Mouse (Mus musculus) heart, postnatal 0 days (tissue): ENCODE measurements around the gene Sema5a.

Source experiments
- CTCF ChIP-seq: IDR thresholded peaks from 2 replicates; pipeline ENCODE4 v1.5.1; 2016; ENCODE audit warnings: antibody characterized with exemption, control low read depth, low read depth
- EP300 ChIP-seq: IDR thresholded peaks from 2 replicates; pipeline ENCODE4 v1.6.1; 2016; ENCODE audit warnings: antibody characterized with exemption, low read depth

- no peak for TF ChIP-seq CTCF
- TF ChIP-seq EP300 = no peak
Observed at GRCm38 (mm10) chr15:32244956-32245836, 586 bp downstream of the Sema5a start.
